Mouse (Mus musculus): Measurements from ENCODE around the gene Txndc15.

DNA sequence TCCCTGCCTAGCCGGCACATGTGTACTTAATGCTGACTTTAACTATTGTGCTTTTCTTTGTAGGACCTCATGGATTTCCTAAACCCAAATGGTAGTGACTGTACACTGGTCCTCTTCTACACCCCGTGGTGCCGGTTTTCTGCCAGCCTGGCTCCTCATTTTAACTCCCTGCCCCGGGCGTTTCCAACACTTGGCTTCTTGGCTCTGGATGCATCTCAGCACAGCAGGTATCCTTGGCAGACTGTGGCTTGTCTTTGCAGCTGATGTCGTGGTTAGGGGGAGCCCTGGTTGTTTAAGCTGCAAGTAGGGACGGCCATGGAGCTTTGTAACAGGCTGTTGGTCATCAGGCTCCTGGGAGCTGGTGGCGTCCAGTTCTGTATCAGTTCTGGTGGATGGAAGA, 7.1 kb downstream of the Txndc15 start:
- TF ChIP-seq POLR2A (IDR thresholded peaks at IDR 0.05; ENCODE audit: low read depth, low read length) (no peak), CTCF (IDR thresholded peaks at IDR 0.05; ENCODE audit: extremely low read depth, insufficient read length, insufficient replicate concordance, low read depth, low read length) (no peak)

Measured in small intestine, adult 2 months (tissue).